Mouse (Mus musculus): ENCODE results near the gene Ick. TPM values are rescaled to one million over a fixed set of nuclear protein-coding genes. Genes with fewer than 3 reads are reported as not detected.

The Ick gene
- total RNA-seq, 2 experiments from 2014 or later: 18.7 to 19.8 TPM

Other genes starting within 250 kb of the Ick start
- 10 to 100 TPM; 67.0 to 71.9 TPM for gene Elovl5, start 191.8 kb upstream of the Ick start, total RNA-seq (2021)
- not detected for gene Gcm1, start 57.3 kb upstream of the Ick start, total RNA-seq (2021)
- 100 to 1,000 TPM; 112 to 125 TPM for gene Fbxo9, start 127 bp upstream of the Ick start, total RNA-seq (2021)
- 10 to 100 TPM; 34.1 to 36.3 TPM for gene Gsta4, start 73.6 kb downstream of the Ick start, total RNA-seq (2021)
- not detected for gene Gsta1, start 121.5 kb downstream of the Ick start, total RNA-seq (2021)
- not detected for gene Gm3776, start 147.9 kb downstream of the Ick start, total RNA-seq (2021)
- gene Gm10639, start 180.7 kb downstream of the Ick start, total RNA-seq (2021): not detected
- not detected for gene Omt2a, start 205.6 kb downstream of the Ick start, total RNA-seq (2021)
- not detected for gene Omt2b, start 218.4 kb downstream of the Ick start, total RNA-seq (2021)
- under 1 TPM in 1 of 2 experiments, not detected in 1; 0.43 TPM for gene Gsta2, start 246.6 kb downstream of the Ick start, total RNA-seq (2021)